Mouse (Mus musculus): ENCODE results near the gene Fam171a1. TPM values are rescaled to one million over a fixed set of nuclear protein-coding genes. Genes with fewer than 3 reads are reported as not detected.

The Fam171a1 gene
- total RNA-seq, 2 experiments from 2014 or later: 7.4 to 8.7 TPM

GRCm38 (mm10) chr2:3218225-3218624 lies 104.2 kb downstream of the Fam171a1 start:
- no peak for DNase-seq
- intact Hi-C loops (cut with DNase I; ENCODE audit: low total_unique reads): no loop called here

GRCm38 (mm10) chr2:3228475-3228874 lies 114.5 kb downstream of the Fam171a1 start:
- intact Hi-C loops (cut with DNase I; ENCODE audit: low total_unique reads): loop anchor here (2.0 kb wide), 1 partner anchor 112 kb away; no protein-coding TSS in a partner anchor
- no peak for DNase-seq

- peak; percentile 64 for DNase-seq
- intact Hi-C loops (cut with DNase I; ENCODE audit: low total_unique reads): loop anchor here (2.0 kb wide), 1 partner anchor 112 kb away; no protein-coding TSS in a partner anchor
Measured at GRCm38 (mm10) chr2:3229060-3229459, 115.0 kb downstream of the Fam171a1 start.

GRCm38 (mm10) chr2:3239255-3239654 lies 125.2 kb downstream of the Fam171a1 start:
- DNase-seq: no peak
- intact Hi-C loops (cut with DNase I; ENCODE audit: low total_unique reads): no loop called here

GRCm38 (mm10) chr2:3244251-3244650 lies 130.2 kb downstream of the Fam171a1 start:
- no peak for DNase-seq
- intact Hi-C loops (cut with DNase I; ENCODE audit: low total_unique reads): no loop called here

- no peak for DNase-seq
- intact Hi-C loops (cut with DNase I; ENCODE audit: low total_unique reads): no loop called here
Measured at GRCm38 (mm10) chr2:3251309-3251708, 137.3 kb downstream of the Fam171a1 start.

- DNase-seq: no peak
Measured at GRCm38 (mm10) chr2:3266466-3266865, 152.4 kb downstream of the Fam171a1 start.

GRCm38 (mm10) chr2:3267879-3268278 lies 153.9 kb downstream of the Fam171a1 start:
- no peak for DNase-seq
- intact Hi-C loops (cut with DNase I; ENCODE audit: low total_unique reads): no loop called here

More at GRCm38 (mm10) chr2:3266466-3266865, 152.4 kb downstream of the Fam171a1 start:
- intact Hi-C loops (cut with DNase I; ENCODE audit: low total_unique reads): no loop called here

GRCm38 (mm10) chr2:3273349-3273748 lies 159.3 kb downstream of the Fam171a1 start:
- intact Hi-C loops (cut with DNase I; ENCODE audit: low total_unique reads): no loop called here
- DNase-seq: no peak

- no peak for DNase-seq
- intact Hi-C loops (cut with DNase I; ENCODE audit: low total_unique reads): no loop called here
Measured at GRCm38 (mm10) chr2:3276106-3276505, 162.1 kb downstream of the Fam171a1 start.

Small RNA genes lying within 50 kb of the gene (microRNA-seq; reads per million reads assigned to microRNA genes)
- gene Gm27306: 0 reads per million in 2 experiments

Other genes starting within 250 kb of the Fam171a1 start
- 1 to 10 TPM; 7.4 to 9.6 TPM for gene Nmt2, start 170.0 kb downstream of the Fam171a1 start, total RNA-seq (2021)
- gene Rpp38, start 218.4 kb downstream of the Fam171a1 start, total RNA-seq (2021): 1 to 10 TPM; 5.2 to 5.6 TPM
- under 1 TPM; 0.43 to 0.64 TPM for gene Acbd7, start 221.9 kb downstream of the Fam171a1 start, total RNA-seq (2021)

Data from gastrocnemius, postnatal 14 days (tissue).